Mouse (Mus musculus) liver, postnatal 0 days (tissue): ENCODE data around the gene Tbc1d16.

Source experiments
- CTCF ChIP-seq: sonication (generic); IDR thresholded peaks from 2 replicates; pipeline ENCODE4 v1.5.1; 2016; ENCODE audit warnings: antibody characterized with exemption, low read depth
- EP300 ChIP-seq: IDR thresholded peaks from 2 replicates; pipeline ENCODE4 v1.6.1; 2016; ENCODE audit warnings: antibody characterized with exemption, low read depth, mild to moderate bottlenecking

- TF ChIP-seq CTCF (no peak), EP300 (no peak)
These were observed 109.4 kb downstream of the Tbc1d16 start for GRCm38 (mm10) chr11:119118905-119119304.
